Mouse (Mus musculus) urinary bladder, postnatal 14 days (tissue): Measurements from ENCODE around the gene Stab2.

ENCODE experiments used
- DNase-seq: peaks from one replicate; pipeline ENCODE4 v3.0.0; 2021; ENCODE audit warnings: low spot score

Gene Stab2

GRCm38 (mm10) chr10:86826929-86827328 lies 180.9 kb downstream of the Stab2 start:
- no peak for DNase-seq

- peak; percentile 53 for DNase-seq
Measured at GRCm38 (mm10) chr10:86825871-86826522, 181.8 kb downstream of the Stab2 start.

- DNase-seq, result no peak
Measured at GRCm38 (mm10) chr10:86824871-86825270, 183.0 kb downstream of the Stab2 start.

- DNase-seq, result no peak
Measured at GRCm38 (mm10) chr10:86824093-86824492, 183.7 kb downstream of the Stab2 start.

GRCm38 (mm10) chr10:86821014-86821413 lies 186.8 kb downstream of the Stab2 start:
- no peak for DNase-seq

- peak; percentile 28 for DNase-seq
Measured at GRCm38 (mm10) chr10:86819649-86820165, 188.1 kb downstream of the Stab2 start.

- no peak for DNase-seq
Measured at GRCm38 (mm10) chr10:86815133-86815532, 192.7 kb downstream of the Stab2 start.

GRCm38 (mm10) chr10:86814292-86815131 lies 193.3 kb downstream of the Stab2 start:
- DNase-seq, result peak; percentile 35

GRCm38 (mm10) chr10:86810612-86811011 lies 197.2 kb downstream of the Stab2 start:
- DNase-seq, result no peak

- no peak for DNase-seq
Measured at GRCm38 (mm10) chr10:86810000-86810399, 197.8 kb downstream of the Stab2 start.

- DNase-seq, result no peak
Measured at GRCm38 (mm10) chr10:86808013-86808758, 199.6 kb downstream of the Stab2 start.

GRCm38 (mm10) chr10:86807362-86807761 lies 200.5 kb downstream of the Stab2 start:
- DNase-seq, result no peak

GRCm38 (mm10) chr10:86796073-86796741 lies 211.6 kb downstream of the Stab2 start:
- no peak for DNase-seq

- DNase-seq, result no peak
Measured at GRCm38 (mm10) chr10:86794794-86795535, 212.9 kb downstream of the Stab2 start.

- no peak for DNase-seq
Measured at GRCm38 (mm10) chr10:86794196-86794595, 213.6 kb downstream of the Stab2 start.

- peak; percentile 31 for DNase-seq
Measured at GRCm38 (mm10) chr10:86793509-86793951, 214.3 kb downstream of the Stab2 start.

- DNase-seq, result no peak
Measured at GRCm38 (mm10) chr10:86791507-86792184, 216.2 kb downstream of the Stab2 start.
